Mouse (Mus musculus): ENCODE measurements around the gene Tle4. TPM values are rescaled to one million over a fixed set of nuclear protein-coding genes. Genes with fewer than 3 reads are reported as not detected.

Gene Tle4
- total and polyA plus RNA-seq, 2 experiments from 2014 or later, result 3.4 to 13.8 TPM

GRCm38 (mm10) chr19:14543305-14543704 is 54.5 kb downstream of the Tle4 start:
- ATAC-seq (ENCODE audit: insufficient read depth, low read depth) (no peak), DNase-seq (ENCODE audit: low spot score) (no peak)
- Histone ChIP-seq H3K36me3 (replicated peaks; ENCODE audit: control insufficient read depth, insufficient read depth, low read length) (no peaks in the 10 kb centered on the region), H3K27me3 (ENCODE audit: control insufficient read depth, insufficient read depth, low read length) (no peaks in the 10 kb centered on the region), H3K4me1 (ENCODE audit: control insufficient read depth, insufficient read depth) (no peaks in the 10 kb centered on the region), H3K9ac (replicated peaks; ENCODE audit: low read depth, low read length) (no peak overlapping the region), H3K4me2 (ENCODE audit: low read depth, low read length) (no peak overlapping the region), H3K9me3 (replicated peaks; ENCODE audit: control insufficient read depth, low read length) (no peaks in the 10 kb centered on the region), H3K4me3 (ENCODE audit: low read depth, low read length) (no peak overlapping the region), H3K27ac (ENCODE audit: low read depth) (no peak overlapping the region)
- 72% methylated on average over 1 of the region's 1 CpGs for WGBS
- TF ChIP-seq EP300 (IDR thresholded peaks at IDR 0.05; ENCODE audit: low read depth) (no peak), CTCF (IDR thresholded peaks at IDR 0.05; ENCODE audit: low read depth) (no peak)

GRCm38 (mm10) chr19:14540678-14541077 is 57.2 kb downstream of the Tle4 start:
- Histone ChIP-seq H3K4me1 (ENCODE audit: control insufficient read depth, insufficient read depth) (no peaks in the 10 kb centered on the region), H3K27me3 (ENCODE audit: control insufficient read depth, insufficient read depth, low read length) (no peaks in the 10 kb centered on the region), H3K9ac (replicated peaks; ENCODE audit: low read depth, low read length) (no peak overlapping the region), H3K27ac (ENCODE audit: low read depth) (no peak overlapping the region), H3K4me3 (ENCODE audit: low read depth, low read length) (no peak overlapping the region), H3K9me3 (replicated peaks; ENCODE audit: control insufficient read depth, low read length) (no peaks in the 10 kb centered on the region), H3K4me2 (ENCODE audit: low read depth, low read length) (no peak overlapping the region), H3K36me3 (replicated peaks; ENCODE audit: control insufficient read depth, insufficient read depth, low read length) (no peaks in the 10 kb centered on the region)
- no peak for TF ChIP-seq CTCF (IDR thresholded peaks at IDR 0.05; ENCODE audit: low read depth)
- TF ChIP-seq EP300 (IDR thresholded peaks at IDR 0.05; ENCODE audit: low read depth), result no peak
- 92% methylated on average over 3 of the region's 3 CpGs for WGBS
- no peak for DNase-seq (ENCODE audit: low spot score)
- ATAC-seq (ENCODE audit: insufficient read depth, low read depth), result no peak

DNA sequence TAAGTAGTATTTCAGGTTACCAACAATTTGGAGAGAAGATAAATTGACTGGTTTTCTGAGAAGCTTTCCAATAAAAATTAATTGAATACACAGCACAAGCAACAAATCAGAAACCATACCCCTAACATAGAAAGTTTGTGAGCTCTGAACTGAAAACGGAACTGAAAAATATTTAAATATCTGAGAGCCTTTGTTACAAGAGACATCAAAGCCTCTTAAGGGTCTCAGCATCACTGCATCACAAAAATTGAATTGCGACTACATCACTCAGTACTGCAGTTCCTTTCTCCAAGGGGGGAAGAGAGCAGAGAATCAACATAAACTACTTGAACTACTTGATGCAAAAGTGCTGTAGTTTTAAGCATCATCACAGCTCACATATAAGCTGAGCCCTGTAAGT is 61.2 kb downstream of the Tle4 start:
- no peaks in the 10 kb centered on the region for H3K4me1 ChIP-seq (ENCODE audit: control insufficient read depth, insufficient read depth)
- TF ChIP-seq EP300 (IDR thresholded peaks at IDR 0.05; ENCODE audit: low read depth) (no peak), CTCF (IDR thresholded peaks at IDR 0.05; ENCODE audit: low read depth) (no peak)
- no peak overlapping the region for H3K9ac ChIP-seq (replicated peaks; ENCODE audit: low read depth, low read length)
- whole genome bisulfite sequencing, result 86% methylated on average over 2 of the region's 2 CpGs
- H3K4me2 ChIP-seq (ENCODE audit: low read depth, low read length), result no peak overlapping the region
- DNase-seq (ENCODE audit: low spot score) (no peak), ATAC-seq (ENCODE audit: insufficient read depth, low read depth) (no peak)
- no peaks in the 10 kb centered on the region for H3K9me3 ChIP-seq (replicated peaks; ENCODE audit: control insufficient read depth, low read length)
- H3K36me3 ChIP-seq (replicated peaks; ENCODE audit: control insufficient read depth, insufficient read depth, low read length), result no peaks in the 10 kb centered on the region
- no peak overlapping the region for H3K4me3 ChIP-seq (ENCODE audit: low read depth, low read length)
- H3K27ac ChIP-seq (ENCODE audit: low read depth), result no peak overlapping the region
- no peaks in the 10 kb centered on the region for H3K27me3 ChIP-seq (ENCODE audit: control insufficient read depth, insufficient read depth, low read length)

DNA sequence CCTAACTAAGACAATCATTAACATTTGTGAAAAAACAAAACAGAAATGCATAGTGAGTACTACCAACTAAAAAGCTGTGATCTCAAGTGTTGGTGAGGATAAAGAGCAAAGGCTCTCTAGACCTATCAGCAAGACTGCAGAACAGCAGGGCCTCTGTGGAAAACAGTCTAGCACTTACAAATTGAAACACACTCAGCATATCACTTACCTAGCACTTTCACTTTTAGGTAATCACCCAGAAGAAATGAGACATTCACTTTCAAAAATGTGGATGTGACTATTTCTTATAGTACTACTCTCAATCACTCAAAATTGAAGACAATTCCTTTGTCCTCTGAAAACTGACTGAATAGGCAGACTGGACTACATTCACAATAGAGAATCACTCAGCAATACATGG is 63.4 kb downstream of the Tle4 start:
- DNase-seq (ENCODE audit: low spot score) (no peak), ATAC-seq (ENCODE audit: insufficient read depth, low read depth) (no peak)
- Histone ChIP-seq H3K36me3 (replicated peaks; ENCODE audit: control insufficient read depth, insufficient read depth, low read length) (no peaks in the 10 kb centered on the region), H3K27me3 (ENCODE audit: control insufficient read depth, insufficient read depth, low read length) (no peaks in the 10 kb centered on the region), H3K4me2 (ENCODE audit: low read depth, low read length) (no peak overlapping the region), H3K27ac (ENCODE audit: low read depth) (no peak overlapping the region), H3K9ac (replicated peaks; ENCODE audit: low read depth, low read length) (no peak overlapping the region), H3K9me3 (replicated peaks; ENCODE audit: control insufficient read depth, low read length) (no peaks in the 10 kb centered on the region), H3K4me3 (ENCODE audit: low read depth, low read length) (no peak overlapping the region), H3K4me1 (ENCODE audit: control insufficient read depth, insufficient read depth) (no peaks in the 10 kb centered on the region)
- no peak for TF ChIP-seq EP300 (IDR thresholded peaks at IDR 0.05; ENCODE audit: low read depth)
- no peak for TF ChIP-seq CTCF (IDR thresholded peaks at IDR 0.05; ENCODE audit: low read depth)

DNA sequence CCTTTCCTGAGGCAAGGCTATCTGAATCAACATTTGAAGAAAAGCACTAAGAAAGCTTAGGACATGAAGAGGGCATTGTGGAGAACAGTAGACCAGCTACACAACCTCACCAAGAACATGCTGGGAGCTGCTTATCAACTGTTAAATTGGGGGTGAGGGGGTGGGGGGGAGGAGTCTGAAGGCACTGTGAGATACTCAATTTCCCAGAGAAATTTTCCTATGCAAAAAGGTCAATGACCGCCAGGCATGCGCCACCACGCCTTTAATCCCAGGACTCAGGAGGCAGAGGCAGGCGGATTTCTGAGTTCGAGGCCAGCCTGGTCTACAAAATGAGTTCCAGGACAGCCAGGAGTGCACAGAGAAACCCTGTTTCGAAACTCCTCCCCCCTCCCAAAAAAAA is 65.0 kb downstream of the Tle4 start:
- no peaks in the 10 kb centered on the region for H3K27me3 ChIP-seq (ENCODE audit: control insufficient read depth, insufficient read depth, low read length)
- no peak overlapping the region for H3K9ac ChIP-seq (replicated peaks; ENCODE audit: low read depth, low read length)
- H3K4me1 ChIP-seq (ENCODE audit: control insufficient read depth, insufficient read depth), result no peaks in the 10 kb centered on the region
- ATAC-seq (ENCODE audit: insufficient read depth, low read depth), result no peak
- no peak overlapping the region for H3K4me3 ChIP-seq (ENCODE audit: low read depth, low read length)
- H3K27ac ChIP-seq (ENCODE audit: low read depth), result no peak overlapping the region
- DNase-seq (ENCODE audit: low spot score), result no peak
- H3K9me3 ChIP-seq (replicated peaks; ENCODE audit: control insufficient read depth, low read length), result no peaks in the 10 kb centered on the region
- WGBS, result 97% methylated on average over 6 of the region's 6 CpGs
- TF ChIP-seq EP300 (IDR thresholded peaks at IDR 0.05; ENCODE audit: low read depth) (no peak), CTCF (IDR thresholded peaks at IDR 0.05; ENCODE audit: low read depth) (no peak)
- no peaks in the 10 kb centered on the region for H3K36me3 ChIP-seq (replicated peaks; ENCODE audit: control insufficient read depth, insufficient read depth, low read length)
- H3K4me2 ChIP-seq (ENCODE audit: low read depth, low read length), result no peak overlapping the region

GRCm38 (mm10) chr19:14520098-14520802 is 77.6 kb downstream of the Tle4 start:
- H3K36me3 ChIP-seq (replicated peaks; ENCODE audit: control insufficient read depth, insufficient read depth, low read length), result 0 out of 2 replicates have a peak, but pooled peaks cover 9% of the 10 kb centered on the region
- no peak overlapping the region for H3K4me2 ChIP-seq (ENCODE audit: low read depth, low read length)
- no peaks in the 10 kb centered on the region for H3K27me3 ChIP-seq (ENCODE audit: control insufficient read depth, insufficient read depth, low read length)
- no peak overlapping the region for H3K27ac ChIP-seq (ENCODE audit: low read depth)
- H3K4me1 ChIP-seq (ENCODE audit: control insufficient read depth, insufficient read depth), result no peaks in the 10 kb centered on the region
- TF ChIP-seq EP300 (IDR thresholded peaks at IDR 0.05; ENCODE audit: low read depth), result no peak
- TF ChIP-seq CTCF (IDR thresholded peaks at IDR 0.05; ENCODE audit: low read depth), result no peak
- DNase-seq (ENCODE audit: low spot score) (no peak), ATAC-seq (ENCODE audit: insufficient read depth, low read depth) (no peak)
- no peaks in the 10 kb centered on the region for H3K9me3 ChIP-seq (replicated peaks; ENCODE audit: control insufficient read depth, low read length)
- no peak overlapping the region for H3K4me3 ChIP-seq (ENCODE audit: low read depth, low read length)
- 73% methylated on average over 2 of the region's 2 CpGs for WGBS
- H3K9ac ChIP-seq (replicated peaks; ENCODE audit: low read depth, low read length), result no peak overlapping the region

Measured in heart, postnatal 0 days (tissue).